Mouse (Mus musculus) Patski (cell line): ENCODE data around the gene Rtp2. TPM values are rescaled to one million over a fixed set of nuclear protein-coding genes. Genes with fewer than 3 reads are reported as not detected.

Experiments used
- ATAC-seq: fragments of 100-300 bp; one replicate; pipeline ENCODE4 v1.8.0; 2021
- CTCF ChIA-PET: fragments of 350-600 bp; sonication (Branson Sonifier 250); formaldehyde crosslinking; loops from one replicate; lab custom pipeline; 2022; ENCODE audit warnings: inconsistent platforms; lab: Charles Lee
- POLR2A ChIA-PET: fragments of 350-600 bp; sonication (Branson Sonifier 250); formaldehyde crosslinking; loops from one replicate; lab custom pipeline; 2022; ENCODE audit warnings: antibody characterized with exemption, inconsistent platforms; lab: Charles Lee
- DNase-seq: peaks from one replicate; pipeline ENCODE4 v3.0.0-alpha.2; 2011; ENCODE audit warnings: low read depth, low spot score
- H3K27me3 ChIP-seq: fragments of 371-371 bp; one replicate; pipeline ENCODE4 v1.5.1; 2021
- CTCF ChIP-seq: fragments of 100-300 bp; IDR thresholded peaks from one replicate; pipeline ENCODE4 v1.5.1; 2021
- in situ Hi-C: fragments of 300-500 bp; cut with MboI; formaldehyde crosslinking; loops from 3 replicates; pipeline ENCODE4 v1.11.1; 2018; ENCODE audit warnings: low pct_unique_long_range_greater_than_20kb, mixed read lengths
- polyA plus RNA-seq: library from polyadenylated mRNA; unstranded; gene quantifications from one replicate; pipeline ENCODE4 v1.2.3, GENCODE M21; 2021

Rtp2 gene
- polyA plus RNA-seq, 1 experiment from 2014 or later: not detected

- TF ChIP-seq CTCF: no peak
- in situ Hi-C loops: loop anchor here (5.0 to 10.0 kb wide), 3 partner anchors 263 to 445 kb away; no protein-coding TSS in a partner anchor
- DNase-seq (no peak), ATAC-seq (peak; percentile 18)
- CTCF ChIA-PET: interaction anchor here (1.4 to 4.9 kb wide), 6 partner anchors 12 to 449 kb away, joined by 5 to 54 read pairs (median 12); no protein-coding TSS in a partner anchor
- POLR2A ChIA-PET: interaction anchor here (0.6 kb wide), 1 partner anchor 347 kb away, joined by 3 read pairs; no protein-coding TSS in a partner anchor
- peaks cover 9% of the 10 kb centered on the region for H3K27me3 ChIP-seq
Observed at GRCm38 (mm10) chr16:23897486-23897885, 34.7 kb downstream of the Rtp2 start.

- no peak for ATAC-seq
- no peak for TF ChIP-seq CTCF
- DNase-seq: no peak
- H3K27me3 ChIP-seq: peaks cover 25% of the 10 kb centered on the region
- POLR2A ChIA-PET: no interaction called here
- in situ Hi-C loops: loop anchor here (5.0 to 10.0 kb wide), 3 partner anchors 260 to 443 kb away; no protein-coding TSS in a partner anchor
- CTCF ChIA-PET: interaction anchor here (4.9 kb wide), 1 partner anchor 343 kb away, joined by 54 read pairs; no protein-coding TSS in a partner anchor
Observed at GRCm38 (mm10) chr16:23895135-23895534, 37.1 kb downstream of the Rtp2 start.

- ChIA-PET POLR2A (no interaction called here), CTCF (no interaction called here)
- DNase-seq (no peak), ATAC-seq (no peak)
- TF ChIP-seq CTCF: no peak
- in situ Hi-C loops: loop anchor here (10.0 kb wide), 1 partner anchor 256 kb away; no protein-coding TSS in a partner anchor
- H3K27me3 ChIP-seq: peaks cover 65% of the 10 kb centered on the region
Observed at GRCm38 (mm10) chr16:23890636-23891035, 41.6 kb downstream of the Rtp2 start, which contains the start of gene Sst. TSS of gene Sst (minus strand) at chr16:23890958.

GRCm38 (mm10) chr16:23890151-23890550, 42.0 kb downstream of the Rtp2 start:
- no peak for TF ChIP-seq CTCF
- in situ Hi-C loops: loop anchor here (10.0 kb wide), 1 partner anchor 255 kb away; no protein-coding TSS in a partner anchor
- H3K27me3 ChIP-seq: peaks cover 67% of the 10 kb centered on the region
- ChIA-PET POLR2A (no interaction called here), CTCF (no interaction called here)
- ATAC-seq (no peak), DNase-seq (no peak)

- ChIA-PET POLR2A (no interaction called here), CTCF (no interaction called here)
- ATAC-seq (no peak), DNase-seq (no peak)
- in situ Hi-C loops: no loop called here
- TF ChIP-seq CTCF: no peak
- H3K27me3 ChIP-seq: peaks cover 74% of the 10 kb centered on the region
Observed at GRCm38 (mm10) chr16:23887910-23888579, 44.1 kb downstream of the Rtp2 start.

GRCm38 (mm10) chr16:23885098-23885497, 47.1 kb downstream of the Rtp2 start:
- ATAC-seq: no peak
- CTCF ChIA-PET: no interaction called here
- POLR2A ChIA-PET: no interaction called here
- H3K27me3 ChIP-seq: peaks cover 73% of the 10 kb centered on the region
- DNase-seq: no peak
- no peak for TF ChIP-seq CTCF
- in situ Hi-C loops: no loop called here

Other genes starting within 250 kb of the Rtp2 start
- gene Sst, start 41.4 kb downstream of the Rtp2 start, polyA plus RNA-seq: not detected
- 1.3 TPM for gene Gm37419, start 56.1 kb upstream of the Rtp2 start, polyA plus RNA-seq
- gene Bcl6, start 56.5 kb upstream of the Rtp2 start, polyA plus RNA-seq: 33.3 TPM